Mouse (Mus musculus) inflammation-experienced regulatory T-cells, adult 6 months (primary cell): ENCODE results near the gene Mtap. TPM values are rescaled to one million over a fixed set of nuclear protein-coding genes. Genes with fewer than 3 reads are reported as not detected.
A peak's percentile ranks its signal among the peaks of the same experiment; 100 is the strongest.

ENCODE experiments used
- ATAC-seq: one replicate; pipeline ENCODE4 v1.8.0; 2017
- polyA plus RNA-seq, 3 experiments: library from polyadenylated mRNA; unstranded; fragments of 100-300 nt; shearing (Covaris generic); gene quantifications; one replicate each; pipeline ENCODE4 v1.2.1; 2017

The Mtap gene
- 10 to 100 TPM; 39.3 to 44.2 (median 39.8) TPM for polyA plus RNA-seq

DNA sequence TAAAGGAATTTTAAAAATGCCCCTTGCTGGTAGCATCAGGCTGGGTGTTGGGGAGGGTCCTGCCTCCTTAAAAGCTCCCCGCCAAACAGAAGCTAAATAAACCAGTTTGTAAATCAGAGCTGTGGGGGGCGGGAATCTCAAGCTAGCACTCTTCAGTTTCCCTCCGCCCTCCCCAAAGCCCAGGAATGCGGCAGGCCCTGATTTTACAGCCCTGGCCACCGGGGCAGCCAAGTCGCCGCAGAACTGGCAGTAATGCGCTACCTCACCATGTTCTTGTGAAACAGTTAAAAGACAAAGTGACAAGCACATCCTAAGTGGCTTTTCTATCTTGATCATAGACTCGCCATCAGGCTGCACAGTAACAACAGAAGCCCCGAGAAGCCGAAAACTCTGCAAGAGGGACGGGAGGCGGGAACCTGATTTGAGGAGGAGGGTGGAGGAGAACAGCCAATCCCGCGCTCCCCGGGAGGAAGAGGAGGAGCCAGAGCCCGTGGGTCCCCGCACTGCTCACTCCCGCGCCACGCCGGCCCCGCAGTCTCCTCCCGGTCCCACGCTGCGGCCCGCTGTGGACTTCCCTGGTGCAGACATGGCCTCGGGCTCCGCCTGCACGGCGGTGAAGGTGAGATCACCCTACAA lies at the start of gene Mtap:
Gene Mtap, plus strand, starts transcription at position 217 of the 636 bp plus-strand sequence.
- ATAC-seq: peak; percentile 86

- ATAC-seq: no peak
Observed at GRCm38 (mm10) chr4:89089110-89089509, 47.8 kb upstream of the Mtap start.

DNA sequence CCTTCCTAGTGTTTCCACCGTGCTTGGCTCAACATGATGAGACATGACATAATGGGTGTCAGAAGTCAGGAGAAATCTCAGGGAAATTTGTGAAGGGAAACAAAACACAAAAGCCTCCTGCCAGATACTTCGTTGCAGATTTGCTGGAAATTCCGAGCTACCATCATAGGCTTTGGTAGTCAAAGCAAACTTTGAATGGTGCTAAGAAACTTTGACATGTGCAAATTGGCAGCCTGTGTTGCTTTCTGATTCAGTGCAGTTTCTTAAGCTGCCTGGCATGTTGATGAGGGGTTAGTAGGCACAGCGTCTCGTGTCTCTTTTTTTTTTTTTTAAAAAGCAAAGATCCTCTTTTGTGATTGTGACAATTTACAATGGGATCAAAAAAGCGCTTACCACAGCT lies 46.7 kb upstream of the Mtap start:
- no peak for ATAC-seq

- ATAC-seq: no peak
Observed at GRCm38 (mm10) chr4:89092153-89092552, 44.8 kb upstream of the Mtap start.

DNA sequence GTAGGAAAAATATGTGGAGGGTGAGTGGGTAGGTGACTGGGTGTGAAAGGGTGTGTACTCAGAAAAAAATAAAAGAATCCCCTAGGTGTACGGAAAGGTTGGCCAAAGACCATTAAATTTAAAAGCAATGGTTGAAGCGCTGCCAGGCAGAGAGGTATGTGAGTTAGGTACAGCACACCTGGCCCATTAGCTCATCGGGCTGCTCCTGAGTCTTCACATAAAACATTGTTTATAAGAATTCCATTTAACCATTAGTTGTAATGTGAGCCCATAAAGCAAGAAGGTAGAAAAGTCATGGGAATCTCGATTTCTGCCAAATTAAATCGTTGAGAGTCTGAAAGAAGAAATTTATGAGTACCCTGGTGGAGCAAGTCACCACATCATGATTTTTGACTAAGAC lies 42.1 kb upstream of the Mtap start:
- no peak for ATAC-seq

DNA sequence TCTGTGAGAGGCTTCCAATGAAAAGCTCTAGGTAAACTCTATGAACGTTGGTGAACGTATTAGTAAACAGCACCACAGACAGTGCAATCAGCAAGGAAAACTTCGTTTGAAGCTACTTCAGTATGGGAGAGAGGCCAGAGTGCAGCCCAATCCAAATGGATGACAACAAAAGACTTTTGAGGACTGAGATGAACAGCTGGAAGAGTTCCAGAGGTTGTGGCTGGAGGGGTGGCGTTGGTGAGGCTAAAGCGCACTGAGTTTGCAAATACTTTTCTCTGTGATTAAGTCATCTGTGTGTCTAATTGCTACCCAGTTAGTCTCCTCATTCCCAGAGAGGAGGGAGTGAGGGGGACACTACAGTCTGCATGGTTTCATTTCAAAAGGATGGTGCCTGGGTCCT lies 38.7 kb upstream of the Mtap start:
- no peak for ATAC-seq

GRCm38 (mm10) chr4:89101276-89101675 lies 35.6 kb upstream of the Mtap start:
- no peak for ATAC-seq

GRCm38 (mm10) chr4:89102283-89102682 lies 34.6 kb upstream of the Mtap start:
- ATAC-seq: no peak

DNA sequence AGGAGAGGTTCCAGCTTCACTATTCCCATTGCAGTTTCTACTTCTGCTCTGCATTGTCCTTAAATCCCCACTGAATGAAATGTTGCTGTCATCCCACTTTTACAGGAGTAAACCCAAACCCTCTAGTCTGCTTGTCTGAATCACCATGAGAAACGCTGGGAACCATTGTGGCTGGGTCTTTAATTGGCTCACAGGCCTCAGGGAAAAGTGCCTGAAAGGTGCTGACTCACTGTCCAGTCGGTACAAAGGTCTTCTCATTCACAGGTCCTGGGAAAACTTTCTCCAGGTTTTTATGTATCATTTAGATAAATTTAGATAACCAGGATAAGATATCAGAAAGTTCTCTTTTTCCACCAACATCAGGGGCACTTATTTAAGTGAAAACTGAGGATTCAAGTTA lies 31.4 kb upstream of the Mtap start:
- no peak for ATAC-seq

DNA sequence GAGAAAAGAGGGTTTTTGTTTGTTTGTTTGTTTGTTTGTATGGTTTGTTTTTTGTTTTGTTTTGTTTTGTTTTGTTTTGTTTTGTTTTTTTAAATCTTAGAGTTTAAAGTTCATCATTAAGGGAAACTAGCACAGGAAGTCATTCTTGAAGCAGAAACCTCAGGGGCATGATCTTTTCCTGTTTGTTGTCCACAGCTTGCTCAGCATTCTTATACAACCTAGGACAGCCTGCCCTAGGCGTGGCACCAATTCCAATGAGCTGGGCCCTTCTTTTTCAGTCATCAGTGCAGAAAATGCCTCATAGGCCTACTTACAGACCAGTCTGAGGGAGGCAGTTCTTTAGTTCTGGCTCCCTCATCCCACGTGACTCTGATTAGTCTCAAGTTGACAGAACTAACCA lies 30.4 kb upstream of the Mtap start:
- ATAC-seq: no peak

- ATAC-seq: no peak
Observed at GRCm38 (mm10) chr4:89112168-89112710, 24.7 kb upstream of the Mtap start.

DNA sequence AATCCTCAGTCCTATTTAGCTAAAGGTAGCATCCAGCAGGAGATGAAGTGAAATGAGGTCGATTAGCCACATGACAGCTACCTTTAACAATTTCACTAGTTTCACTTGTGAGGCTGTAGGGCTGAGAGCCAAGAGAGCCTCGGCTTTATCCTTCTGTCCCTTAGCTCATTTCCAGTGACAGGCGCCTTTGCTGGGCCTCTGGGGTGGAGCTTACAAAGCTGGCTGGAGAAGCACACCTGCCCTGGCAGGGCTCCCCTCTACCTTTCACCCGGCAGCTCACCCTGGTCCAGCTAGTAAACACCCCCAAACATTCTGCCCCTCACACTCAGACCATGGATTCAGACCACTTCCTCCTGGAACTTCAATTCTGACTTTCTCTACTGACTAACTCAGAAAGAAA lies 24.1 kb upstream of the Mtap start:
- ATAC-seq: no peak

DNA sequence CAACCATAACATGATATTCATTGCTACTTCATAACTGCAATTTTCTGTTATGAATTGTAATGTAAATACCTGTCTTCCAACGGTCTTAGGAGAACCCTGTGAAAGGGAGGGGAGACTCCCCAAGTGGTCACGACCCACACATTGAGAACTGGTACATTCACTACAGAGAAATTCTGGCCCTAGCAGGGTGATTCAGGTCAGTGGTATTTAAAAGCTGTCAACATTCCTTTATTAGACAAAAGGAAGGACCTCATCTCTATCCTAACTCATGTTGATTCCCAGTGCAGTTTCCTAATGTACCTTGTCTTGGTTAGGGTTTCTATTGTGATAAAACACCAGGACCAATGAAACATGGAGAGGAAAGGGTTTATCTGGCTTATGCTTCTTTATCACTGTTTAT lies 20.9 kb upstream of the Mtap start:
- no peak for ATAC-seq

GRCm38 (mm10) chr4:89119900-89120299 lies 17.0 kb upstream of the Mtap start:
- ATAC-seq: no peak

GRCm38 (mm10) chr4:89120353-89120752 lies 16.6 kb upstream of the Mtap start:
- ATAC-seq: no peak

- no peak for ATAC-seq
Observed at GRCm38 (mm10) chr4:89123446-89124243, 13.3 kb upstream of the Mtap start.

DNA sequence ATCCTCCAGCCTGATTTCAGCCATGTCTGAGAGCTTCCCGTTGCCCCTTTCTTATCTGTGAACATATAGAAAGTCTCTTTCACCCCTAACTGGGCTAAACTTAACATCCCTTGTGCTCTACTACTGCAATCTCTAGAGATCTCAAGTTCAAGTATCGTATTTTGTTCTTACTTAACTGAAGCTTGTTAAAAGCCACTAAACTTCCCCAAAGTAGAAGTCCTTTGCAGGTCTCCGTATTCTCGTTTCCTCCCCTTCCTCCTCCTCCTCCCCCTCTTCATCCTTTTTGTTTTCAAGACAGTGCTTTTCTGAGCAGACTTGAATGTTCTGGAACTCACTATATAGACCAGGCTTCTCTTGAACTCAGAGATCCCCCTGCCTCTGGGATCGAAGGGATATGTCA lies 9.2 kb upstream of the Mtap start:
- no peak for ATAC-seq

GRCm38 (mm10) chr4:89128080-89128936 lies 8.6 kb upstream of the Mtap start:
- ATAC-seq: peak; percentile 51

GRCm38 (mm10) chr4:89128937-89129277 lies 8.0 kb upstream of the Mtap start:
- no peak for ATAC-seq

GRCm38 (mm10) chr4:89129311-89129913 lies 7.5 kb upstream of the Mtap start:
- ATAC-seq: peak; percentile 84

GRCm38 (mm10) chr4:89131795-89132194 lies 5.1 kb upstream of the Mtap start:
- ATAC-seq: no peak

DNA sequence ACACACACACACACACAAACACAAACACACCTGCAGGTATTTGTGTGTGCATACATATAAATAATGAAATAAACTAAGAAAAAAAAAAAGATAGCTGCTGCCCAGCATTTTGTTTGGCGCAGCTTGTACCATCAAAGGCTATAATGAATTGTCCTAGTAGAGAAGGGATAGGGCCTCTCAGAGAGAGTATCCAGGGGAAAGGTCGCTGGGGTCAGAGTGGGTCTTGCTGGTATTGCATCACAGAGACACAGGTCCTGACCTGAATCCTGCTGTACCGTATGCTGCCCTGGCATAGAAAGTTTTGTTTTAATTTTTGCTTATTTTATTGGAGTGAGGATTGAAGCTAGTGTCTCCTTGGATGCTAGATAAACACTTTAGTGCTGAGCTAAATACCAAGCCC lies 566 bp upstream of the Mtap start:
- no peak for ATAC-seq
